Mouse (Mus musculus) frontal cortex, postnatal 36 days (tissue): ENCODE results near the gene Plch2.

Experiments
- DNase-seq, 2 experiments: peaks; one replicate each; pipeline ENCODE4 v3.0.0; 2022; ENCODE audit warnings: low spot score in 2 of 2

Plch2 gene

DNA sequence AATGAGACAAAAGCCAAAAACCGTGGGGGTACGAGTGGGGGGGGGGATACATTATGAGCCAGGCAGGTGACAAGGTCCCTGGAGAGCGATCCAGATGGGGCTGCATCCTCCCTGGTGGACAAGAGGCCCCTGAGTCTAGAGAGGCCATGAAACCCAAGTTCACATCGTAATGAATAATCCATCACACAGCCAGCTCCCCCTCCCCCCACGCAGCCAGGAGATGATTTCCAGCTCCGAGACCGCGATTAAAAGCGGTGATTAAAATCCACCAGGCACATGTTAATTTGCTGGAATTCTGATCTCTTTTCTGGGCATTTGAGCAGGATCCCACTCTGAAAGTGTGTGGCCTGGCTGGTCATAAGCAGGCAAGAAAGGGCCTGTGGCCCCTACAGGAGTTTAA lies 35.8 kb downstream of the Plch2 start:
- DNase-seq: no peak

- no peak for DNase-seq
Measured at GRCm38 (mm10) chr4:155020141-155020540, 36.4 kb downstream of the Plch2 start.

- DNase-seq: no peak
Measured at GRCm38 (mm10) chr4:155019336-155019847, 37.2 kb downstream of the Plch2 start.

GRCm38 (mm10) chr4:155018601-155019335 lies 37.8 kb downstream of the Plch2 start:
- DNase-seq: no peak

GRCm38 (mm10) chr4:155018066-155018465 lies 38.5 kb downstream of the Plch2 start:
- no peak for DNase-seq

- DNase-seq: no peak
Measured at GRCm38 (mm10) chr4:155017253-155017878, 39.2 kb downstream of the Plch2 start.

DNA sequence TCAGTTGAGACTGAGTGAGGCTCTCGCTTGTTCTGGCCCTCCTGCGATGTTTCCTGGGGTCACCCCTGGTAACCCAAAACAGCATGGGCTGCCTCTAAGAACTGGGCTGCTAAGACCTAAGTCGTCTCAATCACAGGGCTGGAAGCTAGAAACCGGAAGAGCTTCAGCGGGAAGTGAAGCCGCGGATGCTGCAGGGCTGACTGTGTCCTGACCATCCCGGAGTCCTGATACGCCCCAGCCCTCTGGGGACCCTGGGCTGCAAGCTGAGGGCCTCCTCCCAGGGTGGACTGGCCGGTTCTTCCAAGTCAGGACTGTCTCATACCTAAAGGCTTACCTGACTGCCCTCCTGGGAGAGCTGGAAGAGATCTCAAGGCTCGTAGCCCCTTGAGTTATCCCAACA lies 39.8 kb downstream of the Plch2 start:
- no peak for DNase-seq

- no peak for DNase-seq
Measured at GRCm38 (mm10) chr4:155015550-155015949, 41.0 kb downstream of the Plch2 start.

- DNase-seq: peak; percentile 70 to 81
Measured at GRCm38 (mm10) chr4:155014791-155015190, 41.8 kb downstream of the Plch2 start.

GRCm38 (mm10) chr4:155014244-155014643 lies 42.3 kb downstream of the Plch2 start:
- peak in 1 of 2 experiments; percentile 19 for DNase-seq

- peak; percentile 59 to 72 for DNase-seq
Measured at GRCm38 (mm10) chr4:155012788-155013187, 43.8 kb downstream of the Plch2 start.

DNA sequence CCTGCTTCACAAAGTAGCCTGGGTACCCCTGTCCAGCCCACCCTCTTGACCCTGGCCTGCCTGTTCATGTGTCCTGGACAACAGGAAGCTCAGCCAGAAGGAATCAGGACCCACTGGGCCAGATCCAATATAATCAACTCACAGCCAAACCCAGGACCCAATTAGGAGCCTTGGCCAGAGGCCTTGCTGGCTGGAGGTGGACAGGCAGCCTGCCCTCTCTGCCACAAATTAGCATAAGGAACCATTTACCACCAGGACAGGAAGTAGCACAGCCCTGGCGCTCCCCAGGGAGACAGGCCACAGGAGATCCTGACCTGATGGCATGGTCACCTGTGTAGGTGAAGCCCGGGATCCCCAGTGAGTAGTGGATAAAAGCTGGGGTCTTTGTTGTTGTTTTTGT lies 44.5 kb downstream of the Plch2 start:
- DNase-seq: peak in 1 of 2 experiments; percentile 15

DNA sequence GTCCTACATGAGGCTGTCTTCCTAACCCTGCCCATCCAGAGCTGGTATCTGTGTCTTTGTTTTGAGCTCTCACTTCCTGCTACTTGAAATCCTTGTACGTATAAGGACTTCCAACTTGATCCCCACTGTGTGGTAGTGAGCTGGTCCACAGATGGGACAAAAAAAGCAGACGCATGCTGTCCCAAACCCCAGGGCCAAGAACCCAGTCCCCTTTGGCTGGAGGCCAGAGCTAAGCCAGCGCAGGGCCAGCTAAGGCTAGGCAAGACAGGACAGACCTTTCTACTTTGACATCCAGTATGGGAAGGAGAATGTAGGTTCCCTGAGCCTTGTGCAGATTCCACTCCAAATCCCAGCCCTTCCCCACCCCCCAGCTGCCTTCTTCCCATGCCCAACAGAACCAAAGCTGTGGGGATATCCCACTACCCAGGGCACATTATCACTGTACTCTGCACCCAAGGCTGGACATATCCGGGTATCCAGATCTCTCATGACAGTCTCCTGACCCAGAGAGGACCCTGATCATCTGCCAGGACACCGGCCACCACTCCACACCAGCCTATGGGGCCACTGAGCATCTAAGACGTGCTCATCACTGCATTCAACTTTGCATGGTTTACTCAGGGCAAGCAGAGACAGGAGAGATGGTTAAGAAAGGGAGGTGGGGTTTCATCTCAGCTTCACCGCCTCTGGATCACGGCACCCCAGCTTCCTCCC lies 45.1 kb downstream of the Plch2 start:
- DNase-seq: no peak

- no peak for DNase-seq
Measured at GRCm38 (mm10) chr4:155010870-155011269, 45.7 kb downstream of the Plch2 start.

- DNase-seq: no peak
Measured at GRCm38 (mm10) chr4:155009216-155009615, 47.4 kb downstream of the Plch2 start.

- no peak for DNase-seq
Measured at GRCm38 (mm10) chr4:155008075-155008474, 48.5 kb downstream of the Plch2 start.

GRCm38 (mm10) chr4:155007641-155008040 lies 48.9 kb downstream of the Plch2 start:
- no peak for DNase-seq

DNA sequence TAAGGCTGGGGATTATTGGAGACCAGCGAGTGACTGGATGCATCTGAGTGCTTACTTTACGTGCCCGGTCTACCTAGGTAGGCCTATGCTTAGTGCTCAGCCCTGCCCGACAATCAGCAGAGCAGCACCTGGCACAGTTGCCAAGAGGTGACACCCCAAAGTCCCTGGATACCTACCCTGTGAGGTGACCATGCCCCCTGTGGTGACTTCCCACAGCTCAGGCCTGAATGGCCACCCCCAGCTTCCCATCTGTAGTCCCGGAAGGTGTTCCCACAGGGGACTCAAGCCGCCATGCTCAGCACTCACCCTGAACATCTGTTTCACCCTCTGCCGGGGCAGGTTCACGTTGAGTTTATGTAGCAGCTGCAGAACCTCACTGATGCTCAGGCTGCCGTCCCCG lies 50.3 kb downstream of the Plch2 start:
- DNase-seq: no peak

- DNase-seq: no peak
Measured at GRCm38 (mm10) chr4:155005278-155005677, 51.3 kb downstream of the Plch2 start.

- DNase-seq: no peak
Measured at GRCm38 (mm10) chr4:154999379-154999778, 57.2 kb downstream of the Plch2 start.

DNA sequence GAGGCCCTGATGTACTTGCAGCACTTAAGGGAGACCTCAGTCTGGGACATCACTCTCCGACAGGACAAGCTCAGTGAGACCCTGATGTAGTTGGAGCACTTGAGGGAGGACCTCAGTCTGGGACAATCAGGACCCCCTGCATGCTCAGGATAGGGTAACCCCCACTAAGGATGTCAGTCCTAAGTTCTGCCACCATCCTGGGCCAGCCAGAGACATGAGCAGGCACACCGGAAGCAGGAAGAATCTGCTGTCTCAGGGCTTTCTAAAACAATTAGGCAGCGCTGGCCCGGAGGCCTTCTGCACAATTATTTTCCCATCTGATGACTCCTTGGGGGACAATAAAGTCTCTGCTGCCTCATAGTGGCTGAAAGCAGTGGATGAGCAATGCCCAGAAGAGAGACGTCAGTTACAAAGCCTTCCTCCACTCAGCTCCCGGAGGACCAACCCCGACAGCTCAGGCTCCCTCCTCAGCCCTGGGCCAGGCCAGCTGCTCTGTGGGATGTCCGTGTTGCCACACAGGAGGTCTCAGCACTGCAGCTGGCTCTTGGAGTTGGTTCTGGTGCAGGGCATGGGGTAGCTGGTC lies 59.9 kb downstream of the Plch2 start:
- DNase-seq: no peak

DNA sequence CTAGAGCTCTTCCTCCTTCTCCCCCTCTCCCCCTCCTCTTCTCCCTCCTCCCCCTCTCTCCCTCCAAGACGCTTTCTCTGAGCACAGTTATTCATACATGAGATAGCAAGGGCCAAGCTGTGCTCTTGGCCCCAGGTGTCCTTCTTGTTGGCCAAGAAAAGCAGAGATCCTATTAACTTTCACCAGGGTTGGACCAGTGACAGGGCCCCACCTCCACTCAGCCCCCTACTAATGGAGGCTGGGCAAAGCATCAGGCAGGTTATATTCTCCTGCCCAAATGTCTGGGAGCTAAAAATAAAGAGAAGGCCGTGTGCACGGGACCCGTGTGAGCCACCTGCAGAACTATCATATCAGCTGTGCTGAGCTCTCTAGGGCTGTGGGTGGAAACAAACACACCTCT lies 61.7 kb downstream of the Plch2 start:
- DNase-seq: no peak
